Mouse (Mus musculus) megakaryocyte, embryonic 14.5 days (primary cell): ENCODE results near the gene Rap1a.

Experiments used
- FLI1 ChIP-seq: IDR thresholded peaks from 2 replicates; pipeline ENCODE4 v1.6.1; 2012; ENCODE audit warnings: low read length, inconsistent platforms, mixed read lengths
- GATA1 ChIP-seq: IDR thresholded peaks from 3 replicates; pipeline ENCODE4 v1.6.1; 2012; ENCODE audit warnings: mixed read lengths, low read length, inconsistent platforms, borderline replicate concordance

DNA sequence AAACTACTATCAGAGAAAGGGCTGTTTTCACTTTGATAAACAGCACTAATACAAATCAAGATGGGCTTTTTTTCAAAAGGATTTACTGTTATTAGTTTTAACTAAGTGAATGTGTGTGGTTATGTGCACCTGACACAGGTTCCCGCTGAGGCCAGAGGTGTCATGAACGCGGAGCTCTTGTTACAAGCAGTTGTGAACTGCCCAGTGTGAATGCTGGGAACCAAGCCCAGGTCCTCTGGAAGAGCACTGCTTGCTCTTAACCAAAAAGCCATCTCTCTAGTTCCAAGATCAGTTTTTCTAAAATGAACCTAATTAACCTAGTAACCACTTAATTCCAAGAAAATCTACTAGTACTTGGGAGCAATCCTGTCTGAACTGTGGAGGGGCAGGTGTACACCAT, 23.1 kb downstream of the Rap1a start:
- TF ChIP-seq GATA1 (no peak), FLI1 (no peak)
